In the genomic region with DNA sequence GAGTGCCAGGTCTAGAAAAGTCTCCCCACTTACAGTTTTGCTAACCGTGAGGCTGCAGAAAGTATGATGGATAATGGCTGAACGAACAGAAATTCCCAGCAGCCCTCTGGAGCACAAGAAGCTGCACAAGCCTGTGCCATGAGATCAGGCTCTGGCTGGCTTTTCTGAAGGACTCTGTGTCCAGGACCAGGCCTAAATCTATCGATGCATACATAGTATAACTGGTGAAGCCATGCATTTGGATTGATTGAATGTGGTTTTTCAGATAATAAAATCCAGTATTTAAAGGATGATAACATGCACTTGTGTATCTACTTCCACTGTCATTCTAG, we compare ENCODE assay signal across 21 mouse cellular contexts.
DNase-seq lines count a peak whose midpoint lies in the region; ATAC-seq and TF ChIP-seq lines count a peak whose summit lies in the region.
"Had no signal": no experiment of that assay in that cellular context is flagged by ENCODE, and none has a peak within 500 bp of the region (broad histone marks: within the 10 kb centered on the region; RNA-seq: fewer than 3 reads in every experiment).

No protein-coding gene starts in this region.

- H3K27ac ChIP-seq in forebrain, embryonic 15.5 days (replicated peaks), result peak overlapping the region; percentile 13
- H3K27ac ChIP-seq in hindbrain, embryonic 12.5 days, result peak overlapping the region; percentile 69
- H3K27ac ChIP-seq in midbrain, embryonic 10.5 days (replicated peaks), result peak overlapping the region; percentile 67
- peak overlapping the region; percentile 8; the same call in 1 of the 2 replicates for H3K27ac ChIP-seq in midbrain, postnatal 0 days (ENCODE audit: low read depth, low read length)
- H3K27ac ChIP-seq: limb, embryonic 12.5 days; liver, embryonic 12.5 days had no signal

- no peaks in the 10 kb centered on the region for H3K9me3 ChIP-seq in forebrain, embryonic 15.5 days
- H3K9me3 ChIP-seq in hindbrain, embryonic 12.5 days (replicated peaks), result no peaks in the 10 kb centered on the region
- H3K9me3 ChIP-seq in midbrain, embryonic 10.5 days (replicated peaks), result no peaks in the 10 kb centered on the region
- no peaks in the 10 kb centered on the region for H3K9me3 ChIP-seq in midbrain, postnatal 0 days (ENCODE audit: low read length)
- H3K9me3 ChIP-seq: limb, embryonic 12.5 days; liver, embryonic 12.5 days; megakaryocyte, embryonic 14.5 days had no signal

- no peak overlapping the region for H3K4me2 ChIP-seq in forebrain, embryonic 15.5 days (replicated peaks)
- no peak overlapping the region for H3K4me2 ChIP-seq in hindbrain, embryonic 12.5 days (replicated peaks)
- no peak overlapping the region for H3K4me2 ChIP-seq in midbrain, postnatal 0 days (ENCODE audit: low read depth, low read length, poor library complexity, severe bottlenecking)
- H3K4me2 ChIP-seq: limb, embryonic 12.5 days; liver, embryonic 12.5 days had no signal

- 42% methylated on average over 3 of the region's 3 CpGs for WGBS in forebrain, embryonic 15.5 days
- 67% methylated on average over 3 of the region's 3 CpGs for WGBS in hindbrain, embryonic 12.5 days
- WGBS in midbrain, embryonic 10.5 days, result 84% methylated on average over 3 of the region's 3 CpGs
- WGBS in midbrain, postnatal 0 days, result 31% methylated on average over 3 of the region's 3 CpGs

- no peaks in the 10 kb centered on the region for H3K36me3 ChIP-seq in forebrain, embryonic 15.5 days
- H3K36me3 ChIP-seq in hindbrain, embryonic 12.5 days, result no peaks in the 10 kb centered on the region
- H3K36me3 ChIP-seq in midbrain, embryonic 10.5 days, result no peaks in the 10 kb centered on the region
- no peaks in the 10 kb centered on the region for H3K36me3 ChIP-seq in midbrain, postnatal 0 days (ENCODE audit: insufficient read depth, low read length)
- H3K36me3 ChIP-seq: limb, embryonic 12.5 days; liver, embryonic 12.5 days had no signal

- DNase-seq in midbrain, embryonic 10.5 days (ENCODE audit: low spot score), result no peak
- no peak for DNase-seq in midbrain, postnatal 0 days (ENCODE audit: low spot score)
- DNase-seq in layer of hippocampus, postnatal 25 days (ENCODE audit: extremely low spot score in 1 of 2, low spot score in 1 of 2), result no peak
- DNase-seq in heart, adult 11 months, result no peak
- DNase-seq: adrenal gland, adult 2 months; cerebellum, adult 8-10 months; gastrocnemius, postnatal 36 days; heart, postnatal 10 days; kidney, adult 2 months; kidney, postnatal 25 days; layer of hippocampus, adult 9-11 months; lung, adult 2 months; right cerebral cortex, adult 18-20 months; thymus, postnatal 14 days had no signal

- no peak overlapping the region for H3K4me3 ChIP-seq in forebrain, embryonic 15.5 days
- H3K4me3 ChIP-seq in hindbrain, embryonic 12.5 days, result no peak overlapping the region
- no peak overlapping the region for H3K4me3 ChIP-seq in midbrain, embryonic 10.5 days
- H3K4me3 ChIP-seq in midbrain, postnatal 0 days (ENCODE audit: low read depth, low read length), result no peak overlapping the region
- H3K4me3 ChIP-seq: limb, embryonic 12.5 days; liver, embryonic 12.5 days; megakaryocyte, embryonic 14.5 days had no signal

- no peaks in the 10 kb centered on the region for H3K27me3 ChIP-seq in forebrain, embryonic 15.5 days
- no peaks in the 10 kb centered on the region for H3K27me3 ChIP-seq in hindbrain, embryonic 12.5 days
- H3K27me3 ChIP-seq in midbrain, embryonic 10.5 days (ENCODE audit: low read depth, poor library complexity, severe bottlenecking), result peaks cover 46% of the 10 kb centered on the region; the same call in 1 of the 2 replicates
- no peaks in the 10 kb centered on the region for H3K27me3 ChIP-seq in midbrain, postnatal 0 days (ENCODE audit: insufficient read depth, low read length)
- H3K27me3 ChIP-seq: liver, embryonic 12.5 days; megakaryocyte, embryonic 14.5 days had no signal

- no peak for TF ChIP-seq CTCF in midbrain, postnatal 0 days (IDR thresholded peaks at IDR 0.05)

- H3K4me1 ChIP-seq in forebrain, embryonic 15.5 days, result peaks cover 12% of the 10 kb centered on the region
- H3K4me1 ChIP-seq in hindbrain, embryonic 12.5 days, result peaks cover 22% of the 10 kb centered on the region
- H3K4me1 ChIP-seq in midbrain, embryonic 10.5 days, result peaks cover 31% of the 10 kb centered on the region
- H3K4me1 ChIP-seq in midbrain, postnatal 0 days (ENCODE audit: insufficient read depth, low read length), result 0 out of 2 replicates have a peak, but pooled peaks cover 5% of the 10 kb centered on the region
- H3K4me1 ChIP-seq: liver, embryonic 12.5 days; megakaryocyte, embryonic 14.5 days had no signal

- ATAC-seq in forebrain, embryonic 15.5 days (replicated peaks), result peak; percentile 46
- peak; percentile 70 for ATAC-seq in hindbrain, embryonic 12.5 days (ENCODE audit: low FRiP score)
- ATAC-seq in midbrain, postnatal 0 days (ENCODE audit: low FRiP score), result no peak
- ATAC-seq in erythroid progenitor cell, adult 5-6 weeks (replicated peaks; ENCODE audit: low FRiP score, poor library complexity, severe bottlenecking), result no peak
- ATAC-seq: inflammation-experienced regulatory T-cells, adult 6 months; liver, embryonic 12.5 days had no signal

- H3K9ac ChIP-seq in forebrain, embryonic 15.5 days (replicated peaks), result no peak overlapping the region
- H3K9ac ChIP-seq in hindbrain, embryonic 12.5 days, result no peak overlapping the region
- no peak overlapping the region for H3K9ac ChIP-seq in midbrain, postnatal 0 days (replicated peaks; ENCODE audit: low read length, poor library complexity, severe bottlenecking)
- H3K9ac ChIP-seq: limb, embryonic 12.5 days; liver, embryonic 12.5 days had no signal

Comparison
In these comparisons a context has a peak if more than half of its experiments do, and no peak if none do; other contexts are left out.
1. ATAC-seq: peak in forebrain, embryonic 15.5 days (single experiment) and hindbrain, embryonic 12.5 days (single experiment); none in midbrain, postnatal 0 days (single experiment) and erythroid progenitor cell, adult 5-6 weeks (single experiment).
2. H3K27ac ChIP-seq: peak in every context shown above with its lines; median percentile 69 in hindbrain, embryonic 12.5 days; 67 in midbrain, embryonic 10.5 days; 13 in forebrain, embryonic 15.5 days; 8 in midbrain, postnatal 0 days.